Mouse (Mus musculus): ENCODE measurements around the gene Anxa3.

The Anxa3 gene

GRCm38 (mm10) chr5:96848386-96848785 is 55.2 kb downstream of the Anxa3 start:
- DNase-seq: no peak

GRCm38 (mm10) chr5:96849232-96849631 is 56.1 kb downstream of the Anxa3 start:
- no peak for DNase-seq

GRCm38 (mm10) chr5:96853451-96853850 is 60.3 kb downstream of the Anxa3 start:
- DNase-seq: no peak

GRCm38 (mm10) chr5:96854350-96854749 is 61.2 kb downstream of the Anxa3 start:
- DNase-seq: no peak

DNA sequence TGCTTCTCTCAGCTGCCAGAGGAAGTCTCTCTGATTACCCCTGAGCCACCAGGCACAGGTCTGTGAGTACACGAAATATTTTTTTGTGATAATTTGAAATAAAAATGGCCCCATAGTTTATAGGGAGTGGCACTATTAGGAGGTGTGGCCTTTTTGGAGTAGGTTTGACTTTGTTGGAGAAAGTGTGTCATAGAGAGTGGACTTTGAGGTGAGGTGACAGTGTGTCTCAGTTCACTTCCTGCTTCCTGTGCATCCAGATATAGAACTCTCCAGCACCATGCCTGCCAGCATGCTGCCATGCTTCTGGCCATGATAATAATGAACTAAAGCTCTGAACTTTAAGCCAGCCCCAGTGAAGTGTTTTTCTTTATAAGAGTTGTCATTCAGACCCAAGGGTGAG is 66.8 kb downstream of the Anxa3 start:
- DNase-seq: no peak

DNA sequence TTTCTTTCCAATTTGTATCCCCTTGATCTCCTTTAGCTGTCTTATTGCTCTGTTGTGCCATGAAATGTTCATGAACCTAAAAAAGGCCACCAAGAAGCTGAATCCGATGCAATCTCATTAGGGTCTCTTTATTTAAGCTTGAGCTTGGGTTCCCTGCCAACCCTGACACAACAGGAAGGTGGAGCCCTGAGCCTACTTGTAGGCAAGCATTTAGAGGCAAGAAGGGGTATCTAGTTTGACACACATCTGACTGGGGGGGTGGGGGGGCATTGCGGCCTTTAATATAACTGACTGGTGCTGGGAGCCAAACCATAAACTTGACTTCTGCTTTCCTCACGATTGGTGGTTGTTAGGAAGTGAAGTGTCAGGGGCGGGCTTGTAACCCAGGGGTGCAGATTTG is 74.0 kb downstream of the Anxa3 start:
- no peak for DNase-seq

- DNase-seq: no peak
Observed at GRCm38 (mm10) chr5:96868893-96869292, 75.8 kb downstream of the Anxa3 start.

GRCm38 (mm10) chr5:96870996-96871395 is 77.9 kb downstream of the Anxa3 start:
- no peak for DNase-seq

- peak; percentile 75 for DNase-seq
Observed at GRCm38 (mm10) chr5:96878178-96878577, 85.0 kb downstream of the Anxa3 start.

DNA sequence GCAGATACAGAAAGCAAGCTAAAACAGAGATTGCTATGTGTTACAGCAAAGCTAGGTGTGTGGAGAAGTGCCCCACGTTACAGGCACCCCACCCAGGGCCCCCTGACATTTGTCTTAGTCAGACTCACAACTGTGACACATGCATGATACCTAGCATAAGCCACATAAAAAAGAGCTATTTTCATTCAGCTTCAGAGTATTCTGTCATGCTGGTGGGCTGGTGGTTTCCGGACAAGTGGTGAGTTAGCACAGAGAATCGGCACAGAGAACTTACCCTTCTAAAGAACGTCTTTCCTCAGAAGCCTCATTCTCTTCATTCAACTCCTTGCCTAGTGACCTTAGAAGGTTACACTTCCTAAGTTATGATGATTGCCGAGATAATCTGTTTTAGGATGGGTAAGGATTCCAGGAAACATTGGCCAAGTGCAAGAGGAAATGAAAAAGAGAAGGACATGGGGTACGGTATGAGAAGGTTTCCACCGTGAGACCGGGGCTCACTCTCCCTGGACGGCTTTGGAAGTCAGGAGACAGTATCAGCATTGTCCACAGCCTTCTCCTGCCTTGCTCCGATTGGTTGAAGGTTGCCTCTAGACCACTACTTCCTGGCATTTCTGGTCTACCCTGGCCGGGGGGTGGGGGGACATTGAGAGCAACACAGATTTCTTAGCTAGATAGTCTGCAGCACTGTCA is 85.9 kb downstream of the Anxa3 start:
- DNase-seq: no peak

- DNase-seq: no peak
Observed at GRCm38 (mm10) chr5:96880231-96880630, 87.1 kb downstream of the Anxa3 start.

GRCm38 (mm10) chr5:96881118-96881517 is 88.0 kb downstream of the Anxa3 start:
- peak; percentile 51 for DNase-seq

- no peak for DNase-seq
Observed at GRCm38 (mm10) chr5:96881613-96882012, 88.5 kb downstream of the Anxa3 start.

GRCm38 (mm10) chr5:96885202-96885601 is 92.1 kb downstream of the Anxa3 start:
- peak; percentile 48 for DNase-seq

GRCm38 (mm10) chr5:96888396-96888795 is 95.3 kb downstream of the Anxa3 start:
- no peak for DNase-seq

GRCm38 (mm10) chr5:96890367-96890766 is 97.2 kb downstream of the Anxa3 start:
- no peak for DNase-seq
